Mouse (Mus musculus): ENCODE data around the gene Sprr2a2. TPM values are rescaled to one million over a fixed set of nuclear protein-coding genes. Genes with fewer than 3 reads are reported as not detected.
"Not testable (repeated sequence)": the region's sequence is repeated elsewhere in the genome, so short reads cannot be mapped to it uniquely, and the experiment has no call there.

The Sprr2a2 gene
- total and polyA plus RNA-seq, 3 experiments, result not detected

DNA sequence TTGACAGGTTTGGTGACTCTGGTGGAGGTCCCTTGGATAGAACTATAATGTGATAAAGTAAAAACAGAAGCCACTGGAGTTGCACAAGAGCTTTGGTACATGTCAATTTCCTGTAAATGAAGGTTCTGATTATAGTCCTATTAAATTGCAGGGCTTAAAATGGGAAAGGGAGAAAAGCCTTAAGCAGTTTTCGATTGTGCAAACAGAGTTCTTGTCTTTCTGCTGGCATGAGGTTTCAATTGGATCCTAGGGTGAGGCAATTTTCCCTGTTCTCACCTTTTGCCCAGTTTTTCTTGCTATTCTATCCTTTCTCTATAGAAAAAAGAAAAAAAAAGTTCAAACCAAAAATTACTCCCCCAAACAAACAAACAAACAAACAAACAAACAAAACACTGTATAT, 38.8 kb upstream of the Sprr2a2 start:
- H3K79me2 ChIP-seq (replicated peaks; ENCODE audit: control insufficient read depth, extremely low read depth, insufficient read depth, poor library complexity, severe bottlenecking), result no peaks in the 10 kb centered on the region
- no peak overlapping the region for H3K27ac ChIP-seq (ENCODE audit: insufficient read depth, low read depth)
- TF ChIP-seq RCOR1 (conservative IDR thresholded peaks at IDR 0.05; ENCODE audit: low read depth, low read length), result no peak
- no peak for TF ChIP-seq E2F4 (IDR thresholded peaks at IDR 0.05; ENCODE audit: insufficient replicate concordance, low read depth, low read length)
- no peak for TF ChIP-seq USF2 (conservative IDR thresholded peaks at IDR 0.05; ENCODE audit: low read depth, low read length)
- TF ChIP-seq POLR2AphosphoS2 (IDR thresholded peaks at IDR 0.05; ENCODE audit: low read depth, low read length), result no peak
- TF ChIP-seq SIN3A (IDR thresholded peaks at IDR 0.05; ENCODE audit: low read length), result no peak
- TF ChIP-seq PAX5 (IDR thresholded peaks at IDR 0.05; ENCODE audit: low read length), result no peak
- TF ChIP-seq NELFE (IDR thresholded peaks at IDR 0.05; ENCODE audit: low read depth, low read length), result no peak
- TF ChIP-seq USF1 (IDR thresholded peaks at IDR 0.05; ENCODE audit: low read depth, low read length), result no peak
- H3K27me3 ChIP-seq (replicated peaks), result no peaks in the 10 kb centered on the region
- no peak overlapping the region for H3K4me3 ChIP-seq (replicated peaks in 1 of 3; ENCODE audit: low read depth in 2 of 3, low read length in 2 of 3, poor library complexity in 1 of 3)
- peaks cover 13% of the 10 kb centered on the region for H3K9me3 ChIP-seq (replicated peaks; ENCODE audit: low read length)
- H3K4me1 ChIP-seq (ENCODE audit: control insufficient read depth in 1 of 2, insufficient read depth in 2 of 2), result no peaks in the 10 kb centered on the region
- H3K36me3 ChIP-seq (replicated peaks in 1 of 2; ENCODE audit: control insufficient read depth in 1 of 2, insufficient read depth in 1 of 2, low read length in 1 of 2), result no peaks in the 10 kb centered on the region
- in situ Hi-C loops (cut with MboI; ENCODE audit: low pct_ligation_motif_present, low pct_unique_long_range_greater_than_20kb, low sequenced_read_pairs) (no loop called here), dilution Hi-C loops (cut with MboI; ENCODE audit: extremely low pct_ligation_motif_present, extremely low pct_unique_long_range_greater_than_20kb, low sequenced_read_pairs) (no loop called here)
- H3K9ac ChIP-seq (ENCODE audit: insufficient read depth, low read depth), result no peak overlapping the region
- H3K4me2 ChIP-seq (ENCODE audit: insufficient read depth, low read depth, poor library complexity, severe bottlenecking), result no peak overlapping the region
- DNase-seq (ENCODE audit: extremely low read depth), result no peak

DNA sequence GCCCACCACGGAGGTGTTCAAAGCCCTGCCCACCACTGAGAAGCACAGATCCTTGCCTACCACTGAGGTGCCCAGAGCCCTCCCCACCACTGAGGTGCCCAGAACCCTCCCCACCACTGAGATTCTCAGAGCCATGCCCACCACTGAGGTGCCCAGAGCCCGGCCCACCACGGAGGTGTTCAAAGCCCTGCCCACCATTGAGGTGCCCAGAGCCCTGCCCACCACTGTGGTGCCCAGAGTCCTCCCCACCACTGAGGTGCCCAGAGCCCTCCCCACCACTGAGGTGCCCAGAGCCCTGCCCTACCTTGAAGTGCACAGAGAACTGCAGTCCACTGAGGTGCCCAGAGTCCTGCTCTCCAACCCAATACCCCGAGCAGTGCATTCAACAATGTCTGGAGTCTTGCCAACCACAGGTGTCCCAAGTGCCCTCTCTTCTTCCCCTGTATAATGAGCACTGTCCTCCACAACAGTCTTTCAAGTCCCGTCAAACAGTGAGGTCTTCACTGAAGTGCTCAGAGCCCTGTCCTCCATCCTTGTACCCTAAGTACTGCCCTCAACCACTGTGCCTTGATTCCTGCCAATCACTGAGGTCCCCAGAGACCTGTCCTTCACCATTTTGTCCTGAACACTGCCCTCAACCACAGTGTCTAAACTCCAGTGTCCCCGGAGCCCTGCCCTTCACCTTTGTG, 20.1 kb upstream of the Sprr2a2 start:
- no peaks in the 10 kb centered on the region for H3K27me3 ChIP-seq (replicated peaks)
- dilution Hi-C loops (cut with MboI; ENCODE audit: extremely low pct_ligation_motif_present, extremely low pct_unique_long_range_greater_than_20kb, low sequenced_read_pairs), result no loop called here
- no peaks in the 10 kb centered on the region for H3K79me2 ChIP-seq (replicated peaks; ENCODE audit: control insufficient read depth, extremely low read depth, insufficient read depth, poor library complexity, severe bottlenecking)
- H3K4me3 ChIP-seq (replicated peaks in 1 of 3; ENCODE audit: low read depth in 2 of 3, low read length in 2 of 3, poor library complexity in 1 of 3), result no peak overlapping the region
- no peak for DNase-seq (ENCODE audit: extremely low read depth)
- H3K4me2 ChIP-seq (ENCODE audit: insufficient read depth, low read depth, poor library complexity, severe bottlenecking), result no peak overlapping the region
- no peak overlapping the region for H3K27ac ChIP-seq (ENCODE audit: insufficient read depth, low read depth)
- peaks cover 33% of the 10 kb centered on the region for H3K9me3 ChIP-seq (replicated peaks; ENCODE audit: low read length)
- in situ Hi-C loops (cut with MboI; ENCODE audit: low pct_ligation_motif_present, low pct_unique_long_range_greater_than_20kb, low sequenced_read_pairs), result no loop called here
- no peak for TF ChIP-seq CHD2 (IDR thresholded peaks at IDR 0.05; ENCODE audit: low read length)
- no peak for TF ChIP-seq ZMIZ1 (IDR thresholded peaks at IDR 0.05; ENCODE audit: low read depth, low read length)
- TF ChIP-seq JUND (conservative IDR thresholded peaks at IDR 0.05; ENCODE audit: low read depth, low read length), result no peak
- TF ChIP-seq TCF12 (IDR thresholded peaks at IDR 0.05; ENCODE audit: low read depth, low read length), result no peak
- TF ChIP-seq UBTF (IDR thresholded peaks at IDR 0.05; ENCODE audit: low read depth, low read length), result no peak
- no peak for TF ChIP-seq RCOR1 (conservative IDR thresholded peaks at IDR 0.05; ENCODE audit: low read depth, low read length)
- no peak for TF ChIP-seq USF2 (conservative IDR thresholded peaks at IDR 0.05; ENCODE audit: low read depth, low read length)
- no peak for TF ChIP-seq MAZ (IDR thresholded peaks at IDR 0.05; ENCODE audit: low read depth, low read length)
- TF ChIP-seq MEF2A (IDR thresholded peaks at IDR 0.05; ENCODE audit: borderline replicate concordance, low read depth, low read length), result no peak
- TF ChIP-seq CHD1 (IDR thresholded peaks at IDR 0.05; ENCODE audit: low read depth, low read length), result no peak
- TF ChIP-seq BHLHE40 (IDR thresholded peaks at IDR 0.05; ENCODE audit: low read depth, low read length), result no peak
- TF ChIP-seq ETS1 (conservative IDR thresholded peaks at IDR 0.05; ENCODE audit: low read depth, low read length), result no peak
- no peak for TF ChIP-seq TBP (conservative IDR thresholded peaks at IDR 0.05; ENCODE audit: low read depth, low read length)
- no peak for TF ChIP-seq KAT2A (IDR thresholded peaks at IDR 0.05; ENCODE audit: insufficient replicate concordance, low read length)
- no peak for TF ChIP-seq EP300 (IDR thresholded peaks at IDR 0.05; ENCODE audit: low read length)
- H3K4me1 ChIP-seq (ENCODE audit: control insufficient read depth in 1 of 2, insufficient read depth in 2 of 2), result no peaks in the 10 kb centered on the region
- H3K36me3 ChIP-seq (replicated peaks in 1 of 2; ENCODE audit: control insufficient read depth in 1 of 2, insufficient read depth in 1 of 2, low read length in 1 of 2), result no peaks in the 10 kb centered on the region
- no peak overlapping the region for H3K9ac ChIP-seq (ENCODE audit: insufficient read depth, low read depth)

GRCm38 (mm10) chr3:92211133-92211925, 4.4 kb upstream of the Sprr2a2 start:
- H3K9me3 ChIP-seq (replicated peaks; ENCODE audit: low read length); H3K27ac ChIP-seq (ENCODE audit: insufficient read depth, low read depth); H3K4me2 ChIP-seq (ENCODE audit: insufficient read depth, low read depth, poor library complexity, severe bottlenecking); H3K4me3 ChIP-seq (replicated peaks in 1 of 3; ENCODE audit: low read depth in 2 of 3, low read length in 2 of 3, poor library complexity in 1 of 3); H3K27me3 ChIP-seq (replicated peaks); H3K36me3 ChIP-seq (replicated peaks in 1 of 2; ENCODE audit: control insufficient read depth in 1 of 2, insufficient read depth in 1 of 2, low read length in 1 of 2); H3K4me1 ChIP-seq (ENCODE audit: control insufficient read depth in 1 of 2, insufficient read depth in 2 of 2); H3K79me2 ChIP-seq (replicated peaks; ENCODE audit: control insufficient read depth, extremely low read depth, insufficient read depth, poor library complexity, severe bottlenecking); DNase-seq (ENCODE audit: extremely low read depth); H3K9ac ChIP-seq (ENCODE audit: insufficient read depth, low read depth); dilution Hi-C loops (cut with MboI; ENCODE audit: extremely low pct_ligation_motif_present, extremely low pct_unique_long_range_greater_than_20kb, low sequenced_read_pairs); in situ Hi-C loops (cut with MboI; ENCODE audit: low pct_ligation_motif_present, low pct_unique_long_range_greater_than_20kb, low sequenced_read_pairs): not testable (repeated sequence)
